Mouse (Mus musculus): Measurements from ENCODE around the gene Gak. TPM values are rescaled to one million over a fixed set of nuclear protein-coding genes. Genes with fewer than 3 reads are reported as not detected.
A peak's percentile ranks its signal among the peaks of the same experiment; 100 is the strongest.

Gak gene
- polyA plus RNA-seq (2014; fragmentation: Nextera tagmentation; extraction: Ambion mirVana): 45.5 and 46.7 TPM in 2 replicates

DNA sequence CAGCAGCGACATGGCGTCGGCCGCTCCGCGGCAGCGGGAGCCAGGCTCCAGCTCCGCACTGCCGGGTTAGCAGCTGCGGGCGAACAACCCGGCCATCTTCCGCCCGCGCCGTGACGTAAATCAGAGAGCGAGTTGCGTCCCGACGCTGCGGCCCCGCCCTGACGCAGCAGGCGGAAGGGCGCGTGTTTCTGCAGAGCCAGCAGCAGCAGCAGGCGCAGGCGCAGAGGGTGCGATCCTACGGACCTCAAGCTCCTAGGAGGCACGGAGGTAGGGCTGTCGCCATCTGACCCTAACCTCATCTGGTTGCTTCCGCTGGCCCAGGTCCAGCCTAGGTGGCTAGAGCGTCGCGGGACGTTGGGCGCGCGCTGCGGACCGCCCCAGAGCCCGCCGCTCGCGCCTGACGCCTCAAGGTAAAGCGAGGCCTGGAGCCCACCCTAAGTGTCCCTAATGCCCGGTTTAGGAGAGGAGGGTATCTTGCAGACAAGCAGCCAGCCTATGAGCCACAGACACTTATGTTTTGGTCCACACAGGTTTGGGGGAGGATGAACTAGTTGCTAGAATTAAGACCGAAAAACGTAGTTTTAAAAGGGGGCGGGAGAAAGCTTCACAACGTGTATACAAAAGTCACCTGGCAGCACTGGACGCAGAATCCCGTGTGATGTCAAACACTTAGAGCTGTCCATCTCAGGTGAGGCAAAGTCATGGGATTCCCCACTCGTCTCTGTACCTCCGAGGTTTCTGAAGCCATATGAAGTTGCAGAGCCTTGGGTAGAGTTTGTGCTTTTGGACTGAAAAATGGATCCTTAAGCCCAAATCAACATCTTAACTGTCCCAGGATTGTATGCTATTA, at the start of gene Gak, which contains the start of gene Tmem175:
Gene Gak, minus strand, starts transcription at position 122 of the 850 bp plus-strand sequence.
Gene Tmem175, plus strand, starts transcription at position 137 of the 850 bp plus-strand sequence.
- WGBS: under 1% methylated on average over 58 of the region's 58 CpGs
- Histone ChIP-seq H3K4me1 (ENCODE audit: control insufficient read depth, insufficient read depth, low read length) (no peaks in the 10 kb centered on the region), H3K9ac (replicated peaks; ENCODE audit: low read length) (peak within 1 kb of the TSS; percentile 96), H3K9me3 (replicated peaks; ENCODE audit: control insufficient read depth, low read length) (no peaks in the 10 kb centered on the region), H3K36me3 (replicated peaks; ENCODE audit: control insufficient read depth, insufficient read depth, low read depth, low read length) (no peaks in the 10 kb centered on the region), H3K4me3 (ENCODE audit: low read depth, low read length) (peak within 1 kb of the TSS; percentile 86), H3K4me2 (ENCODE audit: low read depth, low read length) (peak within 1 kb of the TSS; percentile 85), H3K27ac (replicated peaks; ENCODE audit: low read depth, low read length) (peak within 1 kb of the TSS; percentile 78), H3K27me3 (ENCODE audit: control insufficient read depth, insufficient read depth, low read length) (no peaks in the 10 kb centered on the region)
- peak; percentile 96 for DNase-seq (ENCODE audit: low spot score)
- ATAC-seq (replicated peaks; ENCODE audit: insufficient number of reproducible peaks, low FRiP score, low TSS enrichment, low read depth): peak; percentile 97

DNA sequence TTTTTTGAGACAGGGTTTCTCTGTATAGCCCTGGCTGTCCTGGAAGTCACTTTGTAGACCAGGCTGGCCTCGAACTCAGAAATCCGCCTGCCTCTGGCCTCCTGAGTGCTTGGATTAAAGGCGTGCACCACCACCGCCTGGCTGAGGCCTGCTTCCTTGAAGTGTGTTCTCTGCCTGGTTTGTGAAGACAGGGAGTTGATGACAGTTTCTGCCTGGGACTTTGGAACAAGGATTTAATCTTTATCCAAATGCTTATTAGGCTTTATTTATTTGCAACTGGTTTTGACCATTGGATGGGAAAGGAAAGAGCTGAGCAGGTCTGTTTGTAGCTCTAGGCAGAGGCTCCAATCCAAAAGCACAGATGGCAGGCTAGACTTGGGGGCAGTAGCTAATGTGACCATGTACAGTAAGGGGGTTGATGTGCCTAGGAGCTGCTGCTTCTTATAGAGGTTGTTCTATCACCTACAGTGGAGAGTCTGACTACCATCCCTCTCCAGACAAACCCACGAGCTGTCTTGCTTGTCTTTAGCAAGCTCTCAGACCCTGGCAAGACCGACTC, 48.8 kb upstream of the Gak start:
- ATAC-seq (replicated peaks; ENCODE audit: insufficient number of reproducible peaks, low FRiP score, low TSS enrichment, low read depth): no peak
- no peaks in the 10 kb centered on the region for H3K9me3 ChIP-seq (replicated peaks; ENCODE audit: control insufficient read depth, low read length)
- no peak overlapping the region for H3K27ac ChIP-seq (replicated peaks; ENCODE audit: low read depth, low read length)
- no peak overlapping the region for H3K4me3 ChIP-seq (ENCODE audit: low read depth, low read length)
- WGBS: 79% methylated on average over 6 of the region's 6 CpGs
- H3K4me1 ChIP-seq (ENCODE audit: control insufficient read depth, insufficient read depth, low read length): peaks cover 2% of the 10 kb centered on the region; the same call in 1 of the 2 replicates
- no peaks in the 10 kb centered on the region for H3K27me3 ChIP-seq (ENCODE audit: control insufficient read depth, insufficient read depth, low read length)
- no peak for DNase-seq (ENCODE audit: low spot score)
- H3K4me2 ChIP-seq (ENCODE audit: low read depth, low read length): no peak overlapping the region
- no peak overlapping the region for H3K9ac ChIP-seq (replicated peaks; ENCODE audit: low read length)
- H3K36me3 ChIP-seq (replicated peaks; ENCODE audit: control insufficient read depth, insufficient read depth, low read depth, low read length): no peaks in the 10 kb centered on the region

DNA sequence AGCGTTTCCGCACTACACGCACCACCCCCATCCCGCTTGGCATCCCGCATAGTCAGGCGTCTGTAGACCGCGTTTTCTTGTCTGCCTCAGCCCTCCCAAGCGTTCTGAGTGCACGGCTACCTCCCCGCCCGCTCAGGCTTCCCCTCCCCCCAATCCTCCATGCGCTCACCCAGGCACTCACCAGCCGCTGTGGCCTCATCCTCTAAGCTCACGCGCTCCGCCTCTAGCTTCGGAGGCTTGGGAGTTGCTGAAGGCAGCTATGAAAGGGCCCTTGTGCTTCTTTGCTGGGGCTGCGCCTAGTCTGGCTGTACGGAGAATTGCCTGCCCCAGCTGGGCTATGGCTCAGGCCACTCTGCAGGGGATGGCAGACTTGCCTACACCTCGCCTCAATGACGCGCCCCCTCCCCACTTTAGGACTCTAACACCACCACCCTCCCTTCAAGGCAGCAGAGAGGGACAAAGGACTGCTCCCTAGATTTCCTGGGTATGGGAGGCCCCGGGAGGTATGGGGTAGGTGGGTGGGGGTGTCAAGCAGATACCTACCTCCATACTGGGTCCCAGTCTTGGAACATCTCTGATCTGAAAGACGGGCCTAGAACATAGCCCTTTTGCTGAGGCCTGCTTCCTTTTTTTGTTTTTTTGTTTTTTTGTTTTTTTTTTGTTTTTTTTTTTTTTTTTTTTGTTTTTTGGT, 48.2 kb upstream of the Gak start:
- DNase-seq (ENCODE audit: low spot score) (peak; percentile 85), ATAC-seq (replicated peaks; ENCODE audit: insufficient number of reproducible peaks, low FRiP score, low TSS enrichment, low read depth) (peak; percentile 81)
- no peaks in the 10 kb centered on the region for H3K9me3 ChIP-seq (replicated peaks; ENCODE audit: control insufficient read depth, low read length)
- no peaks in the 10 kb centered on the region for H3K36me3 ChIP-seq (replicated peaks; ENCODE audit: control insufficient read depth, insufficient read depth, low read depth, low read length)
- H3K4me2 ChIP-seq (ENCODE audit: low read depth, low read length): peak overlapping the region; percentile 57
- peak overlapping the region; percentile 48 for H3K27ac ChIP-seq (replicated peaks; ENCODE audit: low read depth, low read length)
- no peaks in the 10 kb centered on the region for H3K27me3 ChIP-seq (ENCODE audit: control insufficient read depth, insufficient read depth, low read length)
- H3K4me3 ChIP-seq (ENCODE audit: low read depth, low read length): peak overlapping the region; percentile 31
- peaks cover 2% of the 10 kb centered on the region; the same call in 1 of the 2 replicates for H3K4me1 ChIP-seq (ENCODE audit: control insufficient read depth, insufficient read depth, low read length)
- 2% methylated on average over 25 of the region's 25 CpGs for WGBS
- peak overlapping the region; percentile 65 for H3K9ac ChIP-seq (replicated peaks; ENCODE audit: low read length)

DNA sequence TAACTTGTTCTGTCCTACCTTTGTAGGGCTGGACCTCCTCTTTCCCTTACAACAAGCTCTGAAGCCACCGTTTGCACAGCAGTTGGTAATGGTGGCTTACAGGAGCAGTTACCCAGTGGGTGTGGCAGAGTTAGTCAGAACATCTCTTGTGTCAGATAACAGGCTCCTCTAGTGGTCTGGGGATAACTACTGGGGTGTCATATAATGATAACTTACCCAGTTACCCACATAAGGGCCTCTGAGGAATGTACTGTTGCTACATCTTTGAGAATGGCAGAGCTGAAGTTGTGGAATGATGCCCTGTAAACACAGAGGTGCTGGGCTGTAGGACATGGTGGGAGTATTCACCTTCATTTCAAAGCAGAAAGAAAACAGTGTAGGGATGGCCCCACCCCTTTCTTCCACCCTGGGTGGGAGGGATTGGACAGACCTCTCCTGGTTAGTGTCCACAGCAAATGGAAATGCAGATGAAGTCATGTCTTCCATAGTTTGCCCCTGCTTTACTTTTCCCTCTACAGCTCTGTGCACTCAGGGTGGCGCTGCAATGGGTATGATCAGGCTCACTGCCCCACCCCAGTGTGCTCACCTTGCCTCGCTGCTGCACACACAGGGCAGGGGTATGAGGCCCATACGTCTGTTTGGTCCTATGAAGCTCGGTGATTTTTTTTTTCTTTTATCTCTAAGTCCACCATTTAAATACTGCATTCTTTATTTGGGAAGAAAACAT, 47.4 kb upstream of the Gak start:
- H3K4me3 ChIP-seq (ENCODE audit: low read depth, low read length): peak overlapping the region; percentile 31
- H3K4me1 ChIP-seq (ENCODE audit: control insufficient read depth, insufficient read depth, low read length): peaks cover 2% of the 10 kb centered on the region; the same call in 1 of the 2 replicates
- no peaks in the 10 kb centered on the region for H3K27me3 ChIP-seq (ENCODE audit: control insufficient read depth, insufficient read depth, low read length)
- ATAC-seq (replicated peaks; ENCODE audit: insufficient number of reproducible peaks, low FRiP score, low TSS enrichment, low read depth) (peak; percentile 55), DNase-seq (ENCODE audit: low spot score) (peak; percentile 23)
- H3K4me2 ChIP-seq (ENCODE audit: low read depth, low read length): peak overlapping the region; percentile 57
- 14% methylated on average over 5 of the region's 5 CpGs for WGBS
- H3K36me3 ChIP-seq (replicated peaks; ENCODE audit: control insufficient read depth, insufficient read depth, low read depth, low read length): no peaks in the 10 kb centered on the region
- no peaks in the 10 kb centered on the region for H3K9me3 ChIP-seq (replicated peaks; ENCODE audit: control insufficient read depth, low read length)
- H3K27ac ChIP-seq (replicated peaks; ENCODE audit: low read depth, low read length): peak overlapping the region; percentile 48
- peak overlapping the region; percentile 65 for H3K9ac ChIP-seq (replicated peaks; ENCODE audit: low read length)

DNA sequence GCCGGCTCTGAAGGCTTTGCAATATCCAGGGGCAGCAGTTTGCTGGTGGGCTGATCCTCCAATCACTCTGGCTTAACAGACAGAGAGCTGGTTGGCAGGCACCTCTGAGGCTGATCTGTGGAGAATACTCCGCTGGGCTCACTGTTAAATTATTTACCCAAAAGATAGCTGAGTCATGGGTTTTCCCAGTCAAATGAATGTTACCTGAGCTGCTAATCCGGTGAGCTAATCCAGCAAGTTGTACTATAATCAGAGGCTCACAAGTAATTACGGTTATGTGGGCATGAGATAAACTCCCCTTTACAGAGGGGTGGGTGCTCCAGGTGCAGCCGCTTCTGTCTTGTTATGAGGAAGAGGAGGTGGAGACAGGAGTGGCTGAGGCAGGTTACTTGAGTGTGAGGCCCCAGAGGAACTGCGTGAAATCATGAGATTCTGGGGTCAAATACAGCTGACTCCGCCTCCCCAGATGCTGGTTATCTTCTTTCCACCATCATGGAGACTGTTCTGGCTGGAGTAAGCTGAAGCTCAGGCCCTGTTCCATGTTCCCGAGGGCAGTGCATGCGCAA, 45.8 kb upstream of the Gak start, which contains the start of gene Slc26a1:
Gene Slc26a1, minus strand, starts transcription at position 319 of the 566 bp plus-strand sequence.
- ATAC-seq (replicated peaks; ENCODE audit: insufficient number of reproducible peaks, low FRiP score, low TSS enrichment, low read depth) (no peak), DNase-seq (ENCODE audit: low spot score) (no peak)
- no peaks in the 10 kb centered on the region for H3K36me3 ChIP-seq (replicated peaks; ENCODE audit: control insufficient read depth, insufficient read depth, low read depth, low read length)

DNA sequence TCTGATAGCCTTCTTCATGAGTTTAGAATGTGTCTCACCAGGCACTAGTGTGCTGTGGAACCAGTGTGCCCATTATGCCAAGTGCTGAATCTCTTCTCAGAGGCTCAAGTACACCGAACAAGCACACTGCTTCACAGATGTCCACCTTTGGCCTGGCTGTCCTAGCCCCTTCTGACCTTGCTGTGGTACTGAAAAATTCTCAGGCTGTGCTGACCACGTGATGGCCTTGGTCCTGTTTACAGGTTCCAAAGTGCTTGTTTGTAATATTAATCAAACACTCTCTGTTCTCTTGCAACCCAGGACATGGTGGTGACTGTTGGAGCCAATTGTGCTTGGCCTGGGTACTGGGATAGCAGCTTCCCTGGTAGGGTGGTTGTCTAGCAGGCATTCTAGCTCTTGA, 45.1 kb upstream of the Gak start:
- ATAC-seq (replicated peaks; ENCODE audit: insufficient number of reproducible peaks, low FRiP score, low TSS enrichment, low read depth) (no peak), DNase-seq (ENCODE audit: low spot score) (no peak)
- Histone ChIP-seq H3K4me1 (ENCODE audit: control insufficient read depth, insufficient read depth, low read length) (peaks cover 2% of the 10 kb centered on the region; the same call in 1 of the 2 replicates), H3K4me2 (ENCODE audit: low read depth, low read length) (no peak overlapping the region), H3K27me3 (ENCODE audit: control insufficient read depth, insufficient read depth, low read length) (no peaks in the 10 kb centered on the region), H3K27ac (replicated peaks; ENCODE audit: low read depth, low read length) (no peak overlapping the region), H3K9ac (replicated peaks; ENCODE audit: low read length) (no peak overlapping the region), H3K4me3 (ENCODE audit: low read depth, low read length) (no peak overlapping the region), H3K36me3 (replicated peaks; ENCODE audit: control insufficient read depth, insufficient read depth, low read depth, low read length) (no peaks in the 10 kb centered on the region), H3K9me3 (replicated peaks; ENCODE audit: control insufficient read depth, low read length) (no peaks in the 10 kb centered on the region)
- 83% methylated on average over 2 of the region's 2 CpGs for WGBS

More for the DNA sequence above, 45.8 kb upstream of the Gak start, which contains the start of gene Slc26a1:
- H3K9ac ChIP-seq (replicated peaks; ENCODE audit: low read length): no peak within 1 kb of the TSS
- H3K4me2 ChIP-seq (ENCODE audit: low read depth, low read length): no peak within 1 kb of the TSS
- H3K4me3 ChIP-seq (ENCODE audit: low read depth, low read length): no peak within 1 kb of the TSS
- H3K9me3 ChIP-seq (replicated peaks; ENCODE audit: control insufficient read depth, low read length): no peaks in the 10 kb centered on the region
- 77% methylated on average over 9 of the region's 9 CpGs for WGBS
- no peak within 1 kb of the TSS for H3K27ac ChIP-seq (replicated peaks; ENCODE audit: low read depth, low read length)
- H3K27me3 ChIP-seq (ENCODE audit: control insufficient read depth, insufficient read depth, low read length): no peaks in the 10 kb centered on the region
- peaks cover 2% of the 10 kb centered on the region; the same call in 1 of the 2 replicates for H3K4me1 ChIP-seq (ENCODE audit: control insufficient read depth, insufficient read depth, low read length)

DNA sequence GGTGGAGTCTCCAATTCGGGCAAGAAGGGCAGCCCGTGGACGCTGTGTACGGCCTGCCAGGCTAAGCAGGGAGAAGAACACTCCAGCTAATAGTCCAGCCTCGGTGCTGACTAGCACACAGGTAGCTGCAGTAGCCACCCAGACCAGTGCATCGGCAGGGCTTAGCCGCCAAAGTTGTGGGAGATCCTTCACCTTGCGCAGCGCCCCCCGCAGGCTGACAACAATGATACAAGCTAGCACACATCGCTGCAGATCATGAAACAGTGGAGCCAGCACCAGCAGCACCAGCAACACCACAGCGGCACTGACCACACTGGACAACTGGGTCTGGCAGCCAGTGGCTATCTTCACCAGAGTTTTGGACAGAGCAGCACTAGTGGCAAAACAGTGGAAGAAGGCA, 42.2 kb upstream of the Gak start:
- Histone ChIP-seq H3K4me3 (ENCODE audit: low read depth, low read length) (no peak overlapping the region), H3K4me1 (ENCODE audit: control insufficient read depth, insufficient read depth, low read length) (no peaks in the 10 kb centered on the region; the same call in 1 of the 2 replicates)
- no peak for ATAC-seq (replicated peaks; ENCODE audit: insufficient number of reproducible peaks, low FRiP score, low TSS enrichment, low read depth)

More for the DNA sequence above, 42.2 kb upstream of the Gak start:
- H3K9me3 ChIP-seq (replicated peaks; ENCODE audit: control insufficient read depth, low read length): no peaks in the 10 kb centered on the region
- H3K36me3 ChIP-seq (replicated peaks; ENCODE audit: control insufficient read depth, insufficient read depth, low read depth, low read length): no peaks in the 10 kb centered on the region
- H3K4me2 ChIP-seq (ENCODE audit: low read depth, low read length): no peak overlapping the region
- 87% methylated on average over 12 of the region's 12 CpGs for WGBS
- DNase-seq (ENCODE audit: low spot score): no peak
- no peaks in the 10 kb centered on the region for H3K27me3 ChIP-seq (ENCODE audit: control insufficient read depth, insufficient read depth, low read length)
- no peak overlapping the region for H3K27ac ChIP-seq (replicated peaks; ENCODE audit: low read depth, low read length)
- no peak overlapping the region for H3K9ac ChIP-seq (replicated peaks; ENCODE audit: low read length)
